Mouse (Mus musculus): Measurements from ENCODE around the gene 3110040M04Rik.

3110040M04Rik gene

DNA sequence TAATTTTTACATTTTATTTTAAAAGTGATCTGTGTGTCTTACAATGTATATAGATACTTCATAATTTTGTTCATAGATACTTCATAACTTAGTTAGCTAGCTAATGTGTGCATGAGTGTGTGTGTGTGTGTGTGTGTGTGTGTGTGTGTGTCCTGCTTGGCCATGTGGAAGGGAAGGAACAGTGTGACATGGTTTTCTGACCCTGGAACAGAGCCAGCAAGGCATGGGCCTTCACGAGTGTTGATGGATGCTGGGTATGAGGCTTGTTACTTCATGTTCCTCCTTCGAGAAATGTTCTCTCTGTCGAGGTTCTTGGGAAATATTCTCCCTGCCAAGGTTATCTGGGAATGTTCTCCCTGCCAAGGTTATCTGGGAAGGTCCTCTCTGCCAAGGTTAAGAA, 29.8 kb downstream of the 3110040M04Rik start:
- DNase-seq (ENCODE audit: low spot score in 2 of 2) = no peak

- DNase-seq (ENCODE audit: low spot score in 2 of 2) = no peak
Measured at GRCm38 (mm10) chr1:151235574-151235973, 31.7 kb downstream of the 3110040M04Rik start.

DNA sequence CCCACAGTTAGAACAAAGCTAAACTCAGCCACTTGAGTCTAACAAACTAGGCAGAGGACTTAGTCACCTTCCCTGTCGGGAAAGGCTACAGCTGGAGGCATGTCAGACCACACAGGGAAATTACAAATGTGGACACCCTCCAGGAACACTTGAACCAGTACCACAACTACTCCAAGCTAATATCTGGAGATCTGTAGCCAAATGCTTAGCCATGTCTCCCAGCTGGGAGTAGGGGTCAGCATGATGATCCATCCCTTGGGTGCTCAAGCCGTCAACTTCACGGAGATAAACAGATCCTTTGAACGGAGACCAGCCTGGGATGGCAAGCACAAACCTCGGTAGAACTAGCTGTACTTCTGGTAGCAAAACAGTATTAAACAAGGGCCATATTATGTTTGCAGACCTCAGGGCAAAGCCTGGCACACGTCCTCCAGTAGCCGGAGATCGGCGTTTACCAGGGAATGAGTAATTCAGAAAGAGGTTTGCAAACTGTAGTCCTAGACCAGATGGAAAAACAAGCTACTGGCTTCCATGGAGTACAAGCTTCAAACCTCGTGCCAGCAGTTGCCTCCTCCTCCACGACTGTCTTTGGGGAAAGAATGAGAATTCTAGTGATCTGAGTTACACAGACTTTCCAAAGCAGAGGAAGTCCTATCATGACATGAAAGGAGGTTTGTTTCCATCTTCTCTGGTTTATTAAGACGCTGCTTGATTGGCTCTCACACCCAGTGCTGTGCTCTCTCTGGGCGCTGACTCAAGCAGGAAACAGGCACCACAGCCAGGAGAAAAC, 32.4 kb downstream of the 3110040M04Rik start:
- peak in 1 of 2 experiments; percentile 12 for DNase-seq (ENCODE audit: low spot score in 2 of 2)

- no peak for DNase-seq (ENCODE audit: low spot score in 2 of 2)
Measured at GRCm38 (mm10) chr1:151237780-151238179, 33.9 kb downstream of the 3110040M04Rik start.

DNA sequence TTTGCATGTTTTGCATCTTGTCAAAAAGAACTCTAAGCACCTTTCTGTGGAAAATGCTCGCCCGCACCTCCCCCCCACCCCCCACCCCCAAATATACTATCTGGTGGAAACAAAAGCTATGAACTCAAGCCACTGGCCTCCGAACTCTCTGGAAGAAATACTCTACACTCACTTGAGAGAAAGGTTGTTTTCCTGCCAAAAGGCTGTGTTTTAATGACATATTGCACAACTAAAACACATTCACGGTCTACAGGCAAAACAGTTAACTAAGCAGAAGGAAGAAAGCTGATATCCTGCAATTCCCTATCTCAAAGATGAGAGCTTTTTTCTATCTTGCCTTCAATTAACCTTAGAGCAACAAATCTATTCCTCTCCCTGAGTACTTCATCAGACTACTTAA, 39.4 kb downstream of the 3110040M04Rik start:
- DNase-seq (ENCODE audit: low spot score in 2 of 2) = no peak

DNA sequence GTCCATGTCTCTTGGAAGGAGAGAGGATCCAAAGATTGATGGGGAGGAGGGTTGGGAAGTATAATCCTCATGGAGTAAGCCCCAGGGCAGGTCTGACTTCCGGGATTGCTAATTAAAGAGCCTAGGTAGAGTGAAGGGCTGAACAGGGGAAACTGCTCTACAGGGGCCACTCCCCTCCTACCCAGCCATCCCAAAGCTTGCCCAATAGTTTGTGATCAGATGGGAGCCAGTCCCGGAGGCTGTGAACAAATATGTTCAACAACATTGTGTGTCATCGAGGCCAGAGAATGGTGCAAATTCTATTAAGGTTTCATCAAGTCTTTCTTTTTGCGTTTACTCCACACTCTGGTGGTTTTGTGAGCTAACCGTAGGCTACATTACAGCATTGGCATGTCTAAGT, 40.1 kb downstream of the 3110040M04Rik start:
- no peak for DNase-seq (ENCODE audit: low spot score in 2 of 2)

DNA sequence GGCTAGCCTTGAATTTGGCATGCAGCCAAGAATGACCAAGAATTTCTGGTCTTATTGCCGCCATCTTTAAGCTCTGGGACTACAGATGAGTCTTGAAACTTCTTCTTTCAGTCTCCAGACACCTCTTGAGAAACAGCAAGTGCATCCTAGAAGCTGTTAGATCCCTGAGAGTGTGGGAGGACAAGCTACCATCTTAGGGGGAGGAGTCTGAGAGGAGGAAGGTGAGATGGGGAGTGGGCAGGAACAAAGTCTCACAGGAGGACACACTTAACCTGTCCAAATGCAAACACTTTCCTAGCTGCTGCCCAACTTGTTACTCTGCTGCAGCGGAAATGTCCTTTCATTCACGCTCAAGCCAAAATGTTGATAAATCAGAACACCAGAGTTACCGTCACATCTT, 40.8 kb downstream of the 3110040M04Rik start:
- DNase-seq (ENCODE audit: low spot score in 2 of 2) = no peak

DNA sequence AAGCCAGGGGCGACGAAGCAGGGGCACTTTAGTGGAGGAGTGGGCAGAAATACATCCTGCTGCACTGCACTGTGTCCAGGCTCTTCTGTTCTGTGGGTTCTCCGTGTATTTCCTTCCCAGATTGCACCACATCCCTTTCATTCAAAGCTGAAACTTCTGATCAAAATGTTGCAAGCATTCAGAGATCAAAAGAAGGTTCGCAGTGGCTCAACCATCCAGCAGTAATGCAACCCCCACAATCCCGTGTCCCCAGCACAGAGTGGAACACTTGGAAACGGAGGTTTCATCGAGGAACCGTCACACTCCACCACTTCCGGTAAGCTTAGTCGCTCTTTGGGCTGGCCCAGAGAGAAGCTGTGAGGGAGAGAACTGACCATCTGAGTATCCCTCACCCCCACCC, 41.2 kb downstream of the 3110040M04Rik start:
- DNase-seq (ENCODE audit: low spot score in 2 of 2) = no peak

DNA sequence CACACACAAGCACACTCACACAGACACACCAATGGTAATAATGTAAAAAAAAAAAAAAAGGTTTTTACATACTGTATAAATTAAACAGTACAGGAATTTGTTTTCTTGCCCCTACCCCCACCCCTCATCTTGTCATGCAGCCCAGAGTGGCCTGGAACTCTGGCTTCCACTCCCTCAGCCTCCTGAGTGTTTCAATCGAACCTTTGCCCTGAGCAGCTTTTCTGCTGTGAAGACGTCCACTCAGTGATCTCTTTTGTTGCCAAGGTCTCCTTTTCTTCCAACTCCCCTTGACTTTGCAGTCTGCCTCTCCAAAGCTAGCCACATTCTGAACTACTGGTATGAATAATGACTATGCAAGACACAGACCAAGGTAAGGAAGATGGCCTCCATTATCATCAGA, 41.9 kb downstream of the 3110040M04Rik start:
- no peak for DNase-seq (ENCODE audit: low spot score in 2 of 2)

DNA sequence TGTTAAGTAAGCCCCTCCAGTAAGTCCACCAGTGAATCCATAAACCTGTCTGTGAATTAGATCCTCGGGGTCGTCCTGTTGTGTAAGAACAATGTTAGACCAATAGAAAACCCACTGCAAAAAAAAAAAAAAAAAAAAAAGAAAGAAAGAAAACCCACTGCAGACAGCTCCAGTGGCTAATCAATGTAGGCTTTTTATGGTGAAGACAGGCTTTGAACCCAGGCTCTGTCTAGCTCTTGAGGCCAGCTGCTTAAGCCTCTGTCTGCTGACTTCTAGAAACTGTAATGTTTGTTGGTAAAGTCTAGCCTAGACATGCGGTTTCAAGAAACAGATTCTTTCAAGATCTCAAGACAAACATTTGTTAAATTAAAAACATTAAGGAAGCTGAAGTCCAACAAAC, 46.2 kb downstream of the 3110040M04Rik start:
- DNase-seq (ENCODE audit: low spot score in 2 of 2) = no peak

DNA sequence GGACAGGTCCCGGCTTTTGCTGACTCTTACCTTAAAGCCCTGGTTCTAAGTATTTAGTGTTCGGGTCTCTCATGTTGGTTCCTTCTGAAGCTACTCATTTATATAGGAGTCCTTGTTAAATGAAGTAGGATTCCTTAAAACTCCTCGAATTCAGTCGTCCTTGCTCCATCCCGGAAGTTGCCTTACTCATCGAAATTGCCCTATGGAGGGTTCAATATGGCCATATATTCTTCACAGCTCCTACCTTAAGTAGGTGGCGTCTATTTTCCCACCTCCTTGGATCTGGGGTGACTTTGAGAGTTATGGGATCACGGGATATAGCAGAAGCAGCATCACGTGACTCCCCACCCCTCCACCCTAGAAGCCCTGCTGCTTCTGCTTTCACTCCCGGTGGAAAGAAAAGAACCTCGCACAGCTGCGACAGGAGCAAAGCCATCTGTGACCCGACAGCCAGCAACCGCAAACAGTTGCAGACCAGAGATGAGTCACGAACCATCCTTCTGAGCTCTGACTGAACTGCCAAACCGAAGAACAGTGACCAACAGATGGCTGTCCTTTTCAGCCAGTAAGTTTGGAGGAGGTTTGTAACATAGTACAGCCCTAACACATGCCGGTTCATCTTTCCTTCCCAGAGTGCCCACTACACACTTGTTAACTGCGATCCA, 46.7 kb downstream of the 3110040M04Rik start:
- DNase-seq (ENCODE audit: low spot score in 2 of 2) = peak; percentile 23 to 72

- no peak for DNase-seq (ENCODE audit: low spot score in 2 of 2)
Measured at GRCm38 (mm10) chr1:151251194-151252010, 47.5 kb downstream of the 3110040M04Rik start.
